Mouse (Mus musculus): ENCODE results near the gene Ddx5. TPM values are rescaled to one million over a fixed set of nuclear protein-coding genes. Genes with fewer than 3 reads are reported as not detected.
"Not testable (repeated sequence)": the region's sequence is repeated elsewhere in the genome, so short reads cannot be mapped to it uniquely, and the experiment has no call there.

Gene Ddx5
- polyA plus RNA-seq, 1 experiment from 2014 or later, result 503 TPM

DNA sequence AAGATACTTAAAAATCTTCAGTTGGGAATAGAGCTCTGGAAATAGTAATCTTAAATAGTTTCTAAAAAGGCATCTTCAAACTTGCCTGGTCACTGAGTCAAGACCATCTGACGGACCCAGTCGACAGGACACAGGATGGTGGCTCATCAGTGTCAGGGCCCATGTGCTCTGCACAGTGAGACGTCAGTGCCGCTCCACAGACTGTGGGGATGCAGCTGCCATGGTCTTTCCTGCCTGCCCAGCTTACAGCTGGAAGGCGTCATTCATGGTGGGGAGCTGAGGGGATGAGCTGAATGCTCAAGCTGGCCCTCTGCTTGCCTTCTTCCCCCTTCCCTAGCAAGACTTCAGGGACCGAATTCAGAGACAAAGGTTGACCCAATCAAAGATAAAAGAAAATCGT, 27.3 kb upstream of the Ddx5 start:
- Histone ChIP-seq H3K4me3 (no peak overlapping the region), H3K27me3 (no peaks in the 10 kb centered on the region), H3K9me3 (replicated peaks) (no peaks in the 10 kb centered on the region), H3K4me1 (peaks cover 32% of the 10 kb centered on the region), H3K4me2 (no peak overlapping the region), H3K9ac (no peak overlapping the region), H3K36me3 (ENCODE audit: poor library complexity, severe bottlenecking) (peaks cover 83% of the 10 kb centered on the region), H3K27ac (no peak overlapping the region)
- ATAC-seq, result no peak
- WGBS, result 89% methylated on average over 7 of the region's 7 CpGs

GRCm38 (mm10) chr11:106815761-106816160, 26.8 kb upstream of the Ddx5 start:
- Histone ChIP-seq H3K4me1 (peaks cover 32% of the 10 kb centered on the region), H3K36me3 (ENCODE audit: poor library complexity, severe bottlenecking) (peaks cover 84% of the 10 kb centered on the region), H3K9ac (no peak overlapping the region), H3K4me2 (no peak overlapping the region), H3K4me3 (no peak overlapping the region), H3K27ac (no peak overlapping the region), H3K27me3 (no peaks in the 10 kb centered on the region), H3K9me3 (replicated peaks) (no peaks in the 10 kb centered on the region)
- 88% methylated on average over 2 of the region's 2 CpGs for WGBS
- no peak for ATAC-seq

- Histone ChIP-seq H3K36me3 (ENCODE audit: poor library complexity, severe bottlenecking) (peaks cover 82% of the 10 kb centered on the region), H3K4me2 (no peak overlapping the region), H3K27me3 (no peaks in the 10 kb centered on the region), H3K9ac (no peak overlapping the region), H3K4me1 (peaks cover 29% of the 10 kb centered on the region), H3K27ac (no peak overlapping the region), H3K4me3 (no peak overlapping the region), H3K9me3 (replicated peaks) (no peaks in the 10 kb centered on the region)
- no peak for ATAC-seq
- 94% methylated on average over 2 of the region's 2 CpGs for WGBS
Measured at GRCm38 (mm10) chr11:106815331-106815730, 26.3 kb upstream of the Ddx5 start.

- H3K4me1 ChIP-seq, result peaks cover 27% of the 10 kb centered on the region
- no peaks in the 10 kb centered on the region for H3K9me3 ChIP-seq (replicated peaks)
- no peak overlapping the region for H3K27ac ChIP-seq
- no peak overlapping the region for H3K4me2 ChIP-seq
- H3K36me3 ChIP-seq (ENCODE audit: poor library complexity, severe bottlenecking), result peaks cover 83% of the 10 kb centered on the region
- H3K9ac ChIP-seq, result no peak overlapping the region
- no peak overlapping the region for H3K4me3 ChIP-seq
- no peaks in the 10 kb centered on the region for H3K27me3 ChIP-seq
- no peak for ATAC-seq
- 87% methylated on average over 14 of the region's 14 CpGs for WGBS
Measured at GRCm38 (mm10) chr11:106814601-106815320, 25.8 kb upstream of the Ddx5 start.

DNA sequence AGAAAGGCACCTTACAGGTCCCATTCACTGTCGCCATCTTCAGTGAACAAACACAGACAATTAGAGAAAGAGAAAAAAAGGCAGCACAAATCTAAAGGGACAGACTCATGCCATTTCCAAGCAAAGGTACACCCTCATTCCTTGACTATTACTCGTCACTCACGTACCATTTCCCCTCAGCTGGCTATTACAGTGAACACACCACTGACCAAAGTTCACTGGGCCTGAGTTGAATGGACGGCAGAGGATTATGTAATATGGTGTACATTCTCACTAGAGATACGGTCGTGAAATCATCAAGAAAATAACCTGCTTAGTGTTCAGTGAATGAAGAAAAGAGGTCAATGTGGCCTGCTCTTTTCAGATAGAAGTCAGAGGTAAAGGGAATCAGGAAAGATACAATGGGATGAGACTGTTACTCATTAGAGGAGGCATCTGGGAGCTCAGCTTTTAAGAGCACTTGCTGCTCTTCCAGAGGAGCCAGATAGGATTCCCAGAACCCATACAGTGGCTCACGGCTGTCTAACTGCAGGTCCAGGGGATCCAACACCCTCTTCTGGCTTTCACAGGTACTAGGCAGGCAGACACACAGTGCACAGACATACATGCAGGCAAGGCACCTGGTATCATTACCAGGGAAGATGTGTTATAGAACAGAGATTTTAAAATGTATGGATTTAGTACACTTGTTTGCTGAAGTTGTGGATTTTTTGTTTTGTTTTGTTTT, 23.6 kb upstream of the Ddx5 start:
- H3K4me2 ChIP-seq, result no peak overlapping the region
- no peaks in the 10 kb centered on the region for H3K27me3 ChIP-seq
- peaks cover 6% of the 10 kb centered on the region; the same call in 1 of the 2 replicates for H3K4me1 ChIP-seq
- ATAC-seq, result no peak
- WGBS, result 95% methylated on average over 7 of the region's 7 CpGs
- H3K9me3 ChIP-seq (replicated peaks), result no peaks in the 10 kb centered on the region
- no peak overlapping the region for H3K9ac ChIP-seq
- H3K4me3 ChIP-seq, result no peak overlapping the region
- peaks cover 80% of the 10 kb centered on the region for H3K36me3 ChIP-seq (ENCODE audit: poor library complexity, severe bottlenecking)
- no peak overlapping the region for H3K27ac ChIP-seq

- not testable (repeated sequence) for H3K9ac ChIP-seq; H3K27me3 ChIP-seq; H3K4me3 ChIP-seq; H3K27ac ChIP-seq; H3K4me1 ChIP-seq; ATAC-seq; H3K9me3 ChIP-seq (replicated peaks); H3K4me2 ChIP-seq
- peaks cover 70% of the 10 kb centered on the region for H3K36me3 ChIP-seq (ENCODE audit: poor library complexity, severe bottlenecking)
- 87% methylated on average over 1 of the region's 1 CpGs for WGBS
Measured at GRCm38 (mm10) chr11:106807442-106807841, 18.5 kb upstream of the Ddx5 start.

DNA sequence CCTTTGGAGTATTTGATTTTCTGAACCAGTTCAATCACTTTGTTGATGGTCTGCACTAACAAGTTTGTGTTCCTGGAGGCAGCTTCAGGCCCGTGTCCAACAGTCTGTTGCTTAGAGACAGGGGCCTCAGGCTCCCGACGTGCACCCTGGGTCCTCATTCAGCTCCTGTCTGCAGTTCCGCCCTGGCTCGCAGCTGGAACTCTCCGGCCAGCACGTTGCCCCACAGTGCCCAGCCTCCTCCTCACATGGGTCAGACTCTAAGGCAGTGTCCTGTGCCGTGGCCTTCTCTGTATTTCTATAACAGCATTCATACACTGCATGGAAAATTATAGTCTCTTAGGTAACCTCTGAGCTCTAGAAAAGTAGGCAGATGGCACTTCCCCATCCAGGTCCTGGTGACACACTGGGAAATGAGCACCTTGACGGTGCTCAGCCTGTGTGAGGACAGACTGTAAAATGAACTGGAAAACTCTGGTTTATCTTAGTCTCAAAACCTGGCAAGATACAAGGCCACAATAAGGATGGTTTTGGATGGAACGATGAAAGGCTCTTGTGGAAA, 13.2 kb upstream of the Ddx5 start:
- H3K4me3 ChIP-seq, result no peak overlapping the region
- H3K4me1 ChIP-seq, result no peaks in the 10 kb centered on the region
- peaks cover 88% of the 10 kb centered on the region for H3K36me3 ChIP-seq (ENCODE audit: poor library complexity, severe bottlenecking)
- H3K9me3 ChIP-seq (replicated peaks), result peaks cover 6% of the 10 kb centered on the region
- no peaks in the 10 kb centered on the region for H3K27me3 ChIP-seq
- no peak for ATAC-seq
- WGBS, result 85% methylated on average over 10 of the region's 10 CpGs
- H3K27ac ChIP-seq, result no peak overlapping the region
- H3K4me2 ChIP-seq, result no peak overlapping the region
- no peak overlapping the region for H3K9ac ChIP-seq

DNA sequence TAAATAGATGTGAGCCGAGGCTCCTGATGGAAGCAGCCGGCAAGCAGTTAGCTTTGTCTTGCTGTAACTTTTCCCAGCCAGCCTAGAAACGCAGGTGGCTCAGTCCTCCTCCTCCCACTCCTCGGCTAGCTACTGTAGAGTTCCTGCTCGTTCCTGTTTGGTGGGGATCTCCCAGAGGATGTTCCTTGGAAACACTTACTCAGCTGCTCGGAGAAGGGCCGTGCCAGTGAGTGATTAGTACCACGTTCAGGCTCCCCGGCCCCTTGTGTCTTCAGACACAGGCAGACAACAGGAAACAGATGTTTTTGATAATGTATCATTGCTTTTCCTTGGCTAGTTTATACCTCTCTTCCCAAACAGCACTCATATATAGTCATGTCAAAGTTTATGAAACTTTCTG, 6.7 kb upstream of the Ddx5 start:
- 86% methylated on average over 9 of the region's 9 CpGs for WGBS
- H3K4me3 ChIP-seq, result no peak overlapping the region
- H3K9me3 ChIP-seq (replicated peaks), result peaks cover 6% of the 10 kb centered on the region
- H3K36me3 ChIP-seq (ENCODE audit: poor library complexity, severe bottlenecking), result peaks cover 78% of the 10 kb centered on the region
- no peak overlapping the region for H3K9ac ChIP-seq
- H3K27ac ChIP-seq, result no peak overlapping the region
- no peak overlapping the region for H3K4me2 ChIP-seq
- no peak for ATAC-seq
- no peaks in the 10 kb centered on the region for H3K27me3 ChIP-seq
- H3K4me1 ChIP-seq, result peaks cover under 1% of the 10 kb centered on the region; the same call in 1 of the 2 replicates

GRCm38 (mm10) chr11:106793846-106794245, 4.9 kb upstream of the Ddx5 start:
- WGBS, result 68% methylated on average over 4 of the region's 4 CpGs
- H3K4me3 ChIP-seq, result no peak overlapping the region
- H3K9ac ChIP-seq, result no peak overlapping the region
- H3K27me3 ChIP-seq, result no peaks in the 10 kb centered on the region
- H3K4me1 ChIP-seq, result peaks cover 11% of the 10 kb centered on the region
- no peak overlapping the region for H3K27ac ChIP-seq
- H3K36me3 ChIP-seq (ENCODE audit: poor library complexity, severe bottlenecking), result peaks cover 60% of the 10 kb centered on the region
- H3K4me2 ChIP-seq, result no peak overlapping the region
- peaks cover 6% of the 10 kb centered on the region for H3K9me3 ChIP-seq (replicated peaks)
- no peak for ATAC-seq

DNA sequence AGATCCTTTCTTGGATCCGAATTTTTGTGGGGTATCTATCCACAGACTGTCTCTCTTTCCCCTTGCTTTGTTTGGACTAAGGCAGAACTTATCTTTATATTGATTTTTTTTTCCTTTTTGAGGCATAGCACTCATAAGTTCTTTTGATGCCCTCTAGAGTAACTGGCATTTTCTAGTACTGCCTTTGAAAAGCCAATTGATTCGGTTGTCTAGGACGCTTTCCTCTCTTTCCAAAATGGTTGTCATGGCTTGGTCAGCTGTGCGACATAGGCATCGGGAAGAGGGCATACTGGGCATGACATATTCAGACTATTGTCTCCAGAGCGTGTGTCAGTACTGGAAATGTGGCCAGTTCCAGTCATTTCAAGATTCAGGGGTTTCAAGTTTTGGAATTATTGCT, 664 bp upstream of the Ddx5 start:
- peaks cover 27% of the 10 kb centered on the region for H3K4me1 ChIP-seq
- H3K36me3 ChIP-seq (ENCODE audit: poor library complexity, severe bottlenecking), result peaks cover 50% of the 10 kb centered on the region
- H3K9ac ChIP-seq, result peak overlapping the region; percentile 100
- peak overlapping the region; percentile 99 for H3K27ac ChIP-seq
- H3K4me2 ChIP-seq, result peak overlapping the region; percentile 78
- H3K9me3 ChIP-seq (replicated peaks), result no peaks in the 10 kb centered on the region
- H3K4me3 ChIP-seq, result peak overlapping the region; percentile 98
- no peak for ATAC-seq
- no peaks in the 10 kb centered on the region for H3K27me3 ChIP-seq
- 0% methylated on average over 6 of the region's 6 CpGs for WGBS

GRCm38 (mm10) chr11:106788026-106788774, 785 bp downstream of the Ddx5 start:
- Histone ChIP-seq H3K4me2 (peak overlapping the region; percentile 78), H3K36me3 (ENCODE audit: poor library complexity, severe bottlenecking) (peaks cover 52% of the 10 kb centered on the region), H3K4me1 (peaks cover 31% of the 10 kb centered on the region), H3K27ac (peak overlapping the region; percentile 99), H3K9me3 (replicated peaks) (no peaks in the 10 kb centered on the region), H3K27me3 (no peaks in the 10 kb centered on the region), H3K9ac (peak overlapping the region; percentile 100), H3K4me3 (peak overlapping the region; percentile 98)
- WGBS, result under 1% methylated on average over 70 of the region's 79 CpGs
- ATAC-seq, result peak; percentile 72; the same call in 1 of the 2 replicates
